Mouse (Mus musculus) heart, postnatal 25 days (tissue): ENCODE data around the gene Ap3s2. TPM values are rescaled to one million over a fixed set of nuclear protein-coding genes. Genes with fewer than 3 reads are reported as not detected.

ENCODE experiments used
- DNase-seq: peaks from one replicate; pipeline ENCODE4 v3.0.0; 2022; ENCODE audit warnings: low spot score
- intact Hi-C: fragments of 180-260 bp; cut with DNase I; formaldehyde crosslinking; loops from one replicate; pipeline ENCODE4 v1.15.1; 2025
- total RNA-seq, 2 experiments: library from RNA; stranded (reverse); gene quantifications; 2 replicates each; pipeline ENCODE4 v1.2.3; 2021

Gene Ap3s2
- total RNA-seq, 2 experiments from 2014 or later: 19.2 to 21.5 TPM

DNA sequence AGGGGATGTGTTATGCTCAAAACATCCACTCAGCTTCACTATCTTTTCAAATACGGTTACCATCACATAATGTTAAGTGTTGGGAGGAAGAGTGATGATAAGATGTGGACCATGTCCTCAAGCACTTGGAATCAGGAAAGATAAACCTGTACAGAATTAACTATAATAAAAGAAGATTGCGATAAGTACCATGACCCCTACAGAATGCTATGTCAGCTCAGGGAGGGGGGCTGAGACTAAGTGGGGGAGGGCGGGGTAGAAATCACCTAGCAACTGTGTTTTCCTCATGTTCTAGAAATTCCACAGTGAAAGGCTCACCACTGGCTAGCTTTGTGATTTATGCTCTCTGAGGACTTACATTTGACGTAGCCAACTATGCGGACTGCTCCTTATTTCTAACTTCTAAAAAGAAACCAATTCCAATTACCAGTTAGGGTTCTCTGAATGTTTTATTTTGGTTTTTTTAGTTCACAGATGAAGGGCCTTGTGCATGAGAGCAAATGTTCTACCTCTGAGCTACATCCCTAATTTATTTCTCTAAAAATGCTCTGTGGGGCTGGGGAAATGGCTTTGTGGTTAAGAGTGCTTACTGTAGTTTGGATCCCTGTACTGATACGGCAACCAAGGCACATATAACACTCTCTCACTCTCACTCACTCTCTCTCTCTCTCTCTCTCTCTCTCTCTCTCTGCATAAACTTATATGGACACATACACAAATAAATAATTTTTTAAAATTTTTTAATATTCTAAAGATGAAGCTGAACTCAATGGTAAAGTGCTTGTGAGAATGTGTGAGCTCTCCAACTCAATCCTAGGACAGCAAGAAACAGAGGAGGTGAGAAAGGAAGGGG is 27.6 kb downstream of the Ap3s2 start:
- intact Hi-C loops: no loop called here
- DNase-seq: no peak

GRCm38 (mm10) chr7:79890436-79891221 is 29.8 kb downstream of the Ap3s2 start:
- intact Hi-C loops: no loop called here
- DNase-seq: no peak

DNA sequence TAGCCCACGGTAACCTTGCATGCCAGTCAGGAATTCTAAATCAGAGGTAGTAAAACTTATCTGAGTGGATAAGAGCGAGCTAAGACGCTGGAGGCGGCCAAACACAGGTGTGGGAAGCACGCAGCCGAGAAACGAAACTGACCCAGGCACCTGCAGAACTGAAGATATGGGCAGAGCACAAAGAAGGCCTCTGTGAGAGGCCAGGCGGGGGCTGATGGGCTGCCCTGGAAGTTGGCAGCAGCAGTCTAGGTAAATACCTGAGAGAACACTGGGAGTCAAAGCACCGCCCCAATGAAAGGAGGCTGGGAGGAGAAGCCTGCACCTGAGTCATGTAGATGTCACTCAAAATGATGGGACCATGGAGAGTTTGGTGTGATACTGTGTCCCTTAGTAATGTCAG is 31.8 kb downstream of the Ap3s2 start:
- DNase-seq: no peak
- intact Hi-C loops: no loop called here

GRCm38 (mm10) chr7:79883613-79884334 is 36.7 kb downstream of the Ap3s2 start:
- intact Hi-C loops: no loop called here
- DNase-seq: no peak

- intact Hi-C loops: no loop called here
- no peak for DNase-seq
Measured at GRCm38 (mm10) chr7:79881901-79882300, 38.5 kb downstream of the Ap3s2 start.

DNA sequence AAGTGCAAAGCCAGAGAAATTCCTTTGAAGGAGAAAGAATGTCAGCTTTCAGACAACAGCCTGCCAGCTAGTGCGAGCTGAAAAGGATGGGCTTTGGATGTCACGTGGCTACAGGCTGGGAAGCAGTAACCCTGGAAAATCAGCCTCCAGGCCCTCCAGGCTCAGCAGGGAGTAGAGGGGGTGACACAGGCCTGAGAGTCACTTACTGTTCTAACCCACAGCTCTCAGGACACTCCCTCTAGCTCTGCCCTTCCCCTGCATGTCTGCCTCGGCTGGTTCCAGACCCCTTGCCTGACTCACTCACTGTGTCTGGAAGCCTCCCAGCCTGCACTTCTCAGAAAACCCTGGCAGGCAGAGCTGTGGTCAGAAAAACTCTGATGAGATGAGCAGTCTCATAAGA is 39.5 kb downstream of the Ap3s2 start:
- DNase-seq: peak; percentile 45
- intact Hi-C loops: no loop called here

DNA sequence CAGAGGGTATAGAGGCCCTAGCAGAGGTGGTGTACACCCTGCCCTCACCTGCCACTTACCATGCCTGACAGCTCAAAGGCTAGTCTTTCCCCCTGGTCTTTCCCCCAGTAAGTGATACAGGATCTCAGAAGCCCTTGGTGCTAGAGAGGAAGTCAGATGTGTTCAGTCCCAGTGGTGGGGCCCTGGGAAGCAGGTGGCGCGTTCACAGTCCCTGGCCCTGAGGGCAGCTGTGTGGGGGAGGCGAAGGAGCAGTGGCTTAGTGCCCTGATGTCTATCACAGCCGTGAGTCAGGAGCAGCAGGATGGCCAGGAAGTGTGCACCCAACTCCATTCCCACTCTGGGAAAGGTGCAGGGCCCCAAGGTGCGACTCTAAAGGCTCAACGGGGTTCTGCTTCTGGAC is 40.4 kb downstream of the Ap3s2 start:
- DNase-seq: no peak
- intact Hi-C loops: no loop called here

- intact Hi-C loops: no loop called here
- no peak for DNase-seq
Measured at GRCm38 (mm10) chr7:79878455-79879025, 41.9 kb downstream of the Ap3s2 start.

DNA sequence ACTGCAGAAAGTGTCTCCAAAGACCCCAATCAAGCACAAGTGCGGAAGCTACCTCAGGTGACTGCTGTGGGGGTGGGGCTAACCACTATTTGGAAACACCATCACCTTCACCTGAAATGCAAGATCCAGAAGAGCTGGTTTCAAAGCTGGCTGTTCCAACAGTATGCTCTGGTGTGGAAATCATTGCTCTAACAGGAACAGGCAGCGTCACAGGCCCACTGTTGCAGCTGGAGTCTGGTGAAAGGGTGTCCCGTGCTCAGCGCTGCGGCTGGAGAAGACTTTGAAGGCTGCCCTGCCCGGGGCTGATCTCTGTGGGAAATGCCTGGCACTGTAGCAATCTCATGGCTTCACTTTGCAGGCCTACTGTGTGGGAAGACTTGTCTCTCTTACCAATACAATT is 47.0 kb downstream of the Ap3s2 start:
- DNase-seq: no peak
- intact Hi-C loops: no loop called here

DNA sequence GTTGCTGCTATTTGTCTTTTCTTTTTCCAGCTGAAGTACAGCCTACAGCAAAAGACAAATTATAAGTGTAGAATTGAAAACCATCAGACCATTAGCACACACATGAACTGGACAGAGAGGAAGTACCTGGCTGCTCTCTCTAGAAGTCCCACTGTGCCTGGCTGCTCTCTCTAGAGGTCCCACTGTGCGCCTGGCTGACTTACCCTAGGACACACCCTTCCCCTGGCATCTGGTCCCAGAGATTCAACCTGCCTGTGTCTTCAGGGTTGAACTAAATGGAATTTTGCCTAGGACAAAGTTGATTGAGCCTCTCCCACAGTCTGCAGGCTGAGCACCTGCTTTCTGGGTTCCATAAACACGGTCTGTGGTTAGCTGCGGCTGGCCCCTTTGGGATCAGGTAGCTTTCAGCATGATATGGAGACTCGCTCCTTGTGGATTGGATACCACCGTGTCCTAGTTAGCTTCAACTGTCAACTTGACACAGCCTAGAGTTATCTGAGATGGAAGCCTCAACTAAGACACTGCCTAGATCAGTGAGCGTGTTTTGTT is 48.6 kb downstream of the Ap3s2 start:
- intact Hi-C loops: no loop called here
- no peak for DNase-seq

DNA sequence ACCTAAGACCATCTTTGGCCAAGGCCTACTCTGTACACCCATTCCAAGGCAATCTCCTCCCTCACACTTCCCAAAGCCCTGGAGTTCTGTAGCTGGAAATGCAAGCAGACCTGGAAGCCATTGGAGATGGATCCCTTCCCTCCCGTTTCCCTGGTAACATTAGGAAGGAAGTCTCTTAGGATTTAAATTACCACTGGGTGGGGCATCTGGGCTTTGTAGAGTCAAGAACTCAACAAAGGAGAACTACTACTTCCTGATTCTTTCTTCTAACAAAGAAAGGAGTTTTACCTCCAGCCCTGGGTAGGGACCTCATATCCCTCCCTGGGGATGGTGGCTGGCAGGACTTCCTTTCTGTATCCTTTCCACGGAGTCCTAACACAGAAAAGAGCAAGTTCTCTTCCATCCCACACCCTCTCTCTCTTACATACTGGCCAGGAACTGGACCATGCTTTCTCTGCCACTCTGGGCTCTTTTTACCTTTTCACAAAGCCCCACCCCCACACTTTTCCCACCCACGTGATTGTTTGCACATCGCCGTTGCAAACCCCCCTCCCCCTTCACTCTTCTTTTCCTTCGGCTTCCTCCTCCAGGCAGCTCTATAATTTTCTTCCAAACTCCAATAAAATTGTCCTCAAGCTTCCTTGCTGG is 51.3 kb downstream of the Ap3s2 start:
- intact Hi-C loops: no loop called here
- no peak for DNase-seq

GRCm38 (mm10) chr7:79868475-79868874 is 52.0 kb downstream of the Ap3s2 start:
- DNase-seq: no peak

GRCm38 (mm10) chr7:79867861-79868260 is 52.6 kb downstream of the Ap3s2 start:
- intact Hi-C loops: no loop called here
- DNase-seq: peak; percentile 53

More at GRCm38 (mm10) chr7:79868475-79868874, 52.0 kb downstream of the Ap3s2 start:
- intact Hi-C loops: no loop called here

DNA sequence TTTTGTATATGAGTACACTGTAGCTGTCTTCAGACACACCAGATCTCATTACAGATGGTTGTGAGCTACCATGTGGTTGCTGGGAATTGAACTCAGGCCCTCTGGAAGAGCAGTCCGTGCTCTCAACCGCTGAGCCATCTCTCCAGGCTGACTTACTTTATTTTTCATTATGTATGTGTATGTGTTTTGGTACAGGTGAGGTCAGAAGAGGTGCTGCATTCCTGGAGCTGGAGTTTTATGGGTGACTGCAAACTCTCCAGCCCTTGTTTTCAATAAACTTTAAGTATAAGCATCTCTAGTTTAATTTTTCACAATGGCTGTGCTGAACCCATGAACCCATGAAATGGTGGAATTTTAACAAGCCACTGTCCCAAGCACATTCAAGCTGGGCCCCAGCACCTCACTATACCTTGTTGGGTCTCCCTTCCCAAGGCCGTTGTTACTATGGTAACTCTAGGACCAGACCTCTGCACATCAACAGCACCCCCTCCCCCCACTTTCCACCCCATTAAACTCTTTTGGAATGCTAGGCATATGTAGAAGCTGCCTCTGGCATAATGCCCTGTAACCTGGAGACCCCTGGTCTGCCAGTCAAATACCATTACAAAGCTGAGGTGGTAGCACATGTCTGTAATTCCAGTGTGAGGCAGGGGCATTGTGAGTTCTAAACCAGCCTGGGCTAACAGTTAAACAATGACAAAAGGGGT is 54.0 kb downstream of the Ap3s2 start:
- no peak for DNase-seq
- intact Hi-C loops: no loop called here

- no peak for DNase-seq
- intact Hi-C loops: no loop called here
Measured at GRCm38 (mm10) chr7:79861794-79862193, 58.7 kb downstream of the Ap3s2 start.

GRCm38 (mm10) chr7:79860811-79861210 is 59.6 kb downstream of the Ap3s2 start, which contains the start of gene Anpep:
Anpep (minus strand) TSS chr7:79861059.
- no peak for DNase-seq
- intact Hi-C loops: no loop called here

DNA sequence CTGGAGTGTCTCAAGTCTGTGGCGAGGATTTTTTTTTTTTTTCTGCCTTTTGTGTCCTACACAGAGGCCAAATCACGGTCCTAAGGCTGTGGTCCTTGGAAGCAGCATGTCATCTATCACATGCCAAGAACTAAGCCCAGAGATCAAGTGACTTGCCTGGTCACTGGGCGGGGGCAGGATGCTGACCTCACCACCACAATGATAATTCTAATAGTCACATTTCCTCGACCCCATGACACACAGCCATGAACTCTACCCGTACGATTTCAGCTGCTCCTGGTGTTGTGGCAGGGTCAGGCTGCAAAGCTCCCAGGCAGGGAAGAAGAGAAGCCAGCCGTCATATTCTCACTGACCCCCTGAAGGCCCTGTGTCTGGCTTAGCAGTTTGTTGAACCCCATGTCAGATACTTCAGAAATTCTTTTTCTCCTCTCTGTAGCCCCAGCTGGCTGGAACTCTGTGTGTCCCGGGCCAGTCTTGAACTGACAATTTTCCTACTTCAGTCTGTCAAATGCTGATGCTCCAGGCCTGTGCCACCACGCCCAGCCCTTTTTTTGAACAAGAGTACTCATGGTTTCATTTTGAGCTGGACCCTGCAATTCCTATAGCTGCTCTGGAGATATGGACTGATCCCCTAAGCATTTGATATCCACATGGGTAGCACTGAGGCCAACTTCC is 61.4 kb downstream of the Ap3s2 start:
- DNase-seq: peak; percentile 39
- intact Hi-C loops: no loop called here

GRCm38 (mm10) chr7:79858202-79858934 is 62.1 kb downstream of the Ap3s2 start:
- DNase-seq: peak; percentile 19
- intact Hi-C loops: no loop called here
